Mouse (Mus musculus) layer of hippocampus, adult 8-10 months (tissue): Measurements from ENCODE around the gene Sap30. TPM values are rescaled to one million over a fixed set of nuclear protein-coding genes. Genes with fewer than 3 reads are reported as not detected.
"Not testable (repeated sequence)": the region's sequence is repeated elsewhere in the genome, so short reads cannot be mapped to it uniquely, and the experiment has no call there.

Source experiments
- DNase-seq, 2 experiments: peaks; one replicate each; pipeline ENCODE4 v3.0.0; 2022; ENCODE audit warnings: low spot score in 2 of 2
- total RNA-seq, 4 experiments: library from RNA; stranded (reverse); gene quantifications; 2 replicates each; pipeline ENCODE4 v1.2.4; 2022

The Sap30 gene
- 10 to 100 TPM in 2 of 4 experiments, 1 to 10 TPM in 2; 8.8 to 14.9 (median 10.2) TPM for total RNA-seq

DNA sequence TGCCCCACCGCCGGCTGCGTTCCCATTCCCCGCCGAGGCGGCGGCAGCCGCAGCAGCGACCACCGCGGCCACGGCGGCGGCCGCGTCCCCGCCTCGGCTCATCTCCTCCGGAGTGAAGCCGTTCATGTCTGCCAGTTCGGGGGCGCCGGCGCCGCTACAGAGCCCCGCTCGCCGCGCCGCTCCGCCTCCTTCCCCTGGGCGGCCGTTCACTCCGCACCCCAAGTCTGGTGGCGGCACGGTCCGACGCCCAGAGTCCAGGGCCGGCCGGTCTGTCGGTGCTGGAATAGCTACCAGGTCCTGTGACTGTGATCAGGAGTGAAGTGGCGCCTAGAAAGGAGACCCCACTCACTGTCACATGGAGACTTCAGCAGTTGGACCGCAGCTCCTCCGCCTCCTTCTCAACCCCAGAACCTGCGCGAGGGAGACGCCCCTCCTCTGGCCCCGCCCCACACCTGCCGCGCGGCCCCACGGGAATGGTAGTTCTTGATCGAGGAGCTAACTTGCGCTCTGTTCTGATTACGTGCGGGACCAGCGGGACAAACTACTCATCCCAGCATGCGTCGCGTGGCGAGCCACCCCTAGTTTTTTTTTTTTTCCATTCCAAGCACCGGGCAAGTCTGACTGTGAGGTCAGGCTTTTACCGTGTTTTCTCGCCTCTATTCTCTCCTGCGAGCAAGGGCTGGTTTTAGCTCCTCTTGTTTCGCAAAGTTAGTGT, at the start of gene Sap30:
Gene Sap30, minus strand, starts transcription at position 420 of the 715 bp plus-strand sequence.
- peak; percentile 96 to 97 for DNase-seq

DNA sequence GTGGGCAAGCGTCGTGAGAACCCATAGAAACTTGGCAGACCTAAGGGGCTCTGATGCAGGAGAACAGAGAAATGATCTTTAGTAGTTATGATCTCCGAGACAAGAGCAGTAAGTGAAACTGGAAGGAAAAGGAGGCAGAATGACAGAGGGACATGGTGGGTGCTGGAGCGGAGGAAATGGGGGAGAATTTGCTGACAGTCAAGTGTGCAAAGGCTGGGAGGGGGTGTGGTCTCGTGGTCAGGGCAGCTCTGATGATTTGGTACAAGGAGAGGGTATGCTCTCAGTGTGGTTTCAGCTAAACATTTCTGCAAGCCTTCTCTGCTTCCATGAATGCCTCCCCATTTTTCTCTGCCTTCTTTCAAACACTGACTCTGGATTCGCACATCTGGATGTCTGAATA, 48.5 kb upstream of the Sap30 start:
- DNase-seq = no peak

DNA sequence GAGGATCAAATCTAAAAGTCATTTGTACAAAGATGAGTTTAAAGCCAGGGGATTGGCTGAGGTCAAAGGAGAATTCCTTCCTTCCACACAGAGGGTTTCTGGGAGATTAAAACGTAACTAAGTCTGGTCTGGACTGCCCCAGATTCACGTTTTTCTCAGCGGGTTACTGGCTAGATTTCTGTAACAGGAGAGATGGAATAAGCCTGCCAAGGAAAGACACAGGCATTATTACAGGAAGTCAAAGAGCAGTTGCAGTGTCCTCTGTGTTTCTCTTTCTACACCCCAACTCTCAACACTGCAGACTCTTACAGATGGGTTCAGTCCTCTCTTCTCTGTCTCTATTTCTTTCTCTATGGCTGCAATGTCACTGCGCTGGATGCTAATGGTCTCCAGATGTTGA, 46.8 kb upstream of the Sap30 start:
- DNase-seq = no peak

DNA sequence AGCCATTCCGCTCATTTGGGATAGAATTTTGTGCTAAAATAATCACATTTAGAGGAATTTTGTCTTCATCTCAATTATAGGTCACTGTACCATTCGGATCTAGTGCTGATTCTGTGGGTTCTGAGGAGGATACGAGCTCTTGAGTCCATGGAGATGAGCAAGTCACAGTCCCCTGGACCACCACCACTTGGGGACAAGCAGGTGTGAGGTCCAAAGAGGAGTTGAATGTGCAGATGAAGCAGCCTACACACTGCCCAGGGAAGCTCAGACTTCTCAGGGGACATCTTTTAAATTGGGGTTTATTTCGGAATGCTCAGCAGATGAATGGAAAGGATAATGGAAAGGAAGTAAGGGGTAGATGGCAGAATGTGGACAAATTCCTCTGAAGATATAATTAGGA, 45.4 kb upstream of the Sap30 start:
- no peak for DNase-seq

DNA sequence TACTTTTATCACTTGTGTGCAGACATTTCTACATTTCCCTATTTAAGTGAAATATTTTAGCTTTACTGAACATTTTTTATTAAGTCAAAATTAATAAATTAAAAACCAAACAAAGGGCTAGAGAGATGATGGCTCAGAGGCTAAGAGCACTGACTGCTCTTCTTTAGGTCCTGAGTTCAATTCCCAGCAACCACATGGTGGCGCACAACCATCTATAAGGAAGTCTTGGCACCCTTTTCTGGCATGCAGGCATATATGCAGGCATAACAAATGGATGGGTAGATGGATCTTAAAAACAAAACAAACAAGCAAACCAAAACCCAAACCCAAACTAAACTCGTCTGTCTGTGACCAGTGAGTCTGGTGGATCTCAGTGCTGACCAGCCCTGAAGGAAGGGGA, 44.6 kb upstream of the Sap30 start:
- no peak for DNase-seq

DNA sequence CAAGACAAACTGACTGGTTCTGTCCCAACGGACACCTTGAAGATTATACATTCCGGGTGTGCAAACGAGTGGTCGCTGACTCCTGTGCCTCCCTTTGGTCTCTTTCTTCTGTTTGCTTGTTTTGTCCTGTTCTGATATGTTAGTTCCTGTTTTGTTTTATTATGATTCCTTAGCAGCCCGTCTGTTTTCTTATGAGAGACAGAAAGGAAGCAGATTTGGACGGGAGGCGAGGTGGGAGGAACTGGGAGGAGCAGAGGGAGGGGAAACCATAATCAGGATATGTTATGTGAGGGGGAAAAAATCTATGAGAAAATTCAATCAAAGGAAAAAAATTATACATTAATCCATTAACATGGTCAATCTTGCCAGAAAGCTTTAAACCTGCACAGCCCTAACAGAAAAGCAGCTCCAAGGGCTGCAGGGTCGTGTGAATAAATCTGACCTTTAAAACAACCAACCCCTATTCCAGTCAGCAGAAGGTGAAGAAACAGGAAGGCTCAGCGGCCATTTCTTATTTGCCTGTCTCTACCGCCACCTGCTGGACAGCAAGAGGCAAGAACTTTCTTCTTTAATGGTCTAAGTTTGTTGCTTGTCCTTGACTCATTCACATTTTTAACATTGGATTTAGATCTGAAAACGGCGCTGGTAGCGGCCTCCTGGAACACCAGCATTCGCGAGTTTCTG, 43.1 kb upstream of the Sap30 start:
- peak; percentile 63 to 75 for DNase-seq

GRCm38 (mm10) chr8:57530238-57530637, 42.6 kb upstream of the Sap30 start:
- DNase-seq = no peak

DNA sequence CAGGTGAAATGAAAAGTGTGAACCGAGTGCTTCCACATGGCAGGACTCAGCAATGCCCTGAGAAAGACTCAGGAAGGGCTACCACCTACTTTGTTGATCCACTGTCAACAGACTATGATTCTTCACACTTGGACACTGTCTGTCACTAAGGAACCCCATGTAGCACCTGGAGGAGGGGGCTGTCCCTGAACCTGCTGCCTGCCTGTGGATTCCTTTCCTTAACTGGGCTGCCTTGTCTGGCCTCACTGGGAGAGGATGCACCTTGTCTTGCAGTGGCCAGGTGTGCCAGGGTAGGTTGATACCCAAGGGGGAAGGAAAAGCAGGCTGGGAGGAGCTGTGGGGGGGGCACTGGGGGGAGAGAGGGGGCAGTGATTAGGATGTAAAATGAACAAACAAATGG, 40.4 kb upstream of the Sap30 start:
- no peak for DNase-seq

- no peak for DNase-seq
Observed at GRCm38 (mm10) chr8:57520186-57520786, 32.6 kb upstream of the Sap30 start.

DNA sequence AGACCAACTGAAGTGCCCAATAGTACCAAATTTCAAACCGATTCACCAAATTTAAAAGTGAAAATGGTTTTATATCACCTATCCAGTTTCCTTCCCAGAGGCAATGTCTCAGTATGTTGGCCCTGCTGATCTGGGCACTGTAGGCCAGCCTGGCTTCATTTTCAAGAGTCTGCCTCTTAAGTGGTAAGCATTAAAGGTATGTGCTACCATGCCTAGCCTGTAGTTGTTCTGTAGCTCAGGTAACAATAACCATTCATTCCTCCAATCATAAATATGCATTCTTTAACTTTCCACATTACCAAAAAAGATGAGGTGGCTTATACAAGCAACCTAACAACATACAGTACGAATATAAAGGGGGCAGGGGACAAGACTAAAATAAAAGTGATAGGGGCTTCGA, 30.1 kb upstream of the Sap30 start:
- DNase-seq = no peak

GRCm38 (mm10) chr8:57516685-57517084, 29.0 kb upstream of the Sap30 start:
- DNase-seq = not testable (repeated sequence)

DNA sequence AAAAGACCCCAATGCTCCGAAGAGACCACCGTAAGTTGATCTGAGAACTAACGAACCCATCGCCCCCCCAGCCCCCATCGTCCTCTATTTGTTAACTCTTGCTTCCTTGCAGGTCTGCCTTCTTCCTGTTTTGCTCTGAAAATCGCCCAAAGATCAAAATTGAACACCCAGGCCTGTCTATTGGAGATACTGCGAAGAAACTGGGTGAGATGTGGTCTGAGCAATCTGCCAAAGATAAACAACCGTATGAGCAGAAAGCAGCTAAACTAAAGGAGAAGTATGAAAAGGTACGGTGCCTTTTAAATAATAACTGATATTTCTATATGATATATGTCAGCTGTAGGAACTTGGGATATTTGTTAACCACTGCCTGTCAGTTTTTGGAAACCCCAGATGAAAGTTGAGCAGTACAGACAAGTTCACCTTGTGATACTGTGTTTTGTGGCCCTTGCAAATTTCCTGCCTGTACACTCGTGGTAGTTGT, 25.6 kb upstream of the Sap30 start:
- not testable (repeated sequence) for DNase-seq

DNA sequence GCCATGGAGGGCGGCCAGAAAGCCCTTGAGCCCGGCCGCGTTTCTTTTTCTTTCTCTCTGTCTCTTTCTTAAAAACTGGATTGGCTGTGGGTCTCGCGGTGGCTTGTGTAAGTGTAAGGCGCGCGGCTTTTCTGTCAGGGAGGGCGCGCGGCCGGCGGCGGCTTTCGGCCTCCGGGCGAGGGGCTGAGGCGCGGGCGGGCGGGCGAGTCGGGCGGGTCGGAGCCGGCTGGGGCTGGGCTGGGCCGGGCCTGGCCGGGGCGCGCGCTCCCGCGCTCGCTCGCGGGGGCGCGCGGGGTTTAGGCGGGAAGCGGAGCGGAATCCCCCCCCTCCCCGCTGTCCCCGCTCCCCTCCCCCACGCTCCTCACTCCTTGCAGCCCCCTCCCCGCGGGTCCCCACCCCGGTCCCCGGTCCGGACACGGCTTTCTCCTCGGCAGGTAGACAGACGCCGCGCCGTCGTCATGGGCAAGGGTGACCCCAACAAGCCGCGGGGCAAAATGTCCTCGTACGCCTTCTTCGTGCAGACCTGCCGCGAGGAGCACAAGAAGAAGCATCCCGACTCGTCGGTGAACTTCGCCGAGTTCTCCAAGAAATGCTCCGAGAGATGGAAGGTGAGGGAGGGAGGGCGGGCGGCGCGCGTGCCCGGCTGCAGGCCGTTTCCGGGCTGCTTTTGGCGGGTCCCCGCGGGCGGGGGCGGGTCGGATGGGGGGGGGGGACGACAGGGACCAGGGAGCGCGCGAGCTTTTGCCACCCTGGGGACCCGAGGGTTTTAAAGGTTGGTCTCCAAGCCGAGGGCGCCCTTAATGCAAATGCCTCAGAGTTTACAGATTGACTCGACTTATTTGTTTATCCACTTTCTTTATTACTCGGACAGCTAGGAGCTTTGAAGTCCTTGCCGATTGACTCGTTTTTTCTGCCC, 24.7 kb upstream of the Sap30 start:
- no peak for DNase-seq

- peak; percentile 99 for DNase-seq
Observed at GRCm38 (mm10) chr8:57511316-57512118, 23.9 kb upstream of the Sap30 start, which contains the start of gene Hmgb2. TSS of gene Hmgb2 (plus strand) at chr8:57511907.

GRCm38 (mm10) chr8:57510791-57511315, 23.2 kb upstream of the Sap30 start:
- no peak for DNase-seq

GRCm38 (mm10) chr8:57508657-57509056, 21.0 kb upstream of the Sap30 start:
- no peak for DNase-seq

GRCm38 (mm10) chr8:57507556-57508063, 19.9 kb upstream of the Sap30 start:
- no peak for DNase-seq

DNA sequence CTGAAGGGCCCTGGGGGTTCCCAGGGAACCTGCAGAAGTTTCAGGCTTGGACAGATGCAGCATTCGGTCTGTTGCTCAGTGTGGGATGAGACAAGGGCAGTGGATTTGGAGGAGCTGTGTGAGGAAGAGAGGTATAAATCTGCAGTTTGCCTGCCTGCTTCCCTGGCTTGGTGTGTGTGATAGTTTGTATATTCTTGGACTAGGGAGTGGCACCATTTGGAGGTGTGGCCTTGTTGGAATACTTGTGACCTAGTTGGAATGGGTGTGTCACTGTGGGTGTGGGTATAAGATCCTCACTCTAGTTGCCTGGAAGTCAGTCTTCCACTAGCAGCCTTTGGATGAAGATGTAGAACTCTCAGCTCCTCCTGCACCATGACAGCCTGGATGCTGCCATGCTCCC, 17.8 kb upstream of the Sap30 start:
- DNase-seq = not testable (repeated sequence)

DNA sequence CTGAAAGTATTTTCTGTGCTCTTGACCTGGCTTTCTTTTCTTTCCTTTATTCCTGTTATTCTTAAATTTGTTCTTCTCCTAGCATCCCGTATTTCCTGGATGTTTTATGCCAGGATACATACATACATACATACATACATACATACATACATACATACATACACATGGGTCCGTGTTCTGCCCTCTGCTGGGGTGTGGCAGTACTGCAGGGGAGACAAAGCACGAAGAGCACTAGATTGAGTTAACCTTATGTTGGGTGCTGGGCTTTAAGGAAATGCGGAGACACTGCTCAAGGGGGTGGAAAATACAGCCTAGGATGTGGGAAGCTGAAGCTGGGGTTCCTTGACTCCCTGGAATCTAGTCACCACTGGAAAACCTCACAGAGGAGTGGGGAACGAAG, 16.0 kb upstream of the Sap30 start:
- peak in 1 of 2 experiments; percentile 53 for DNase-seq
